Mouse (Mus musculus): ENCODE data around the gene Meioc.

DNA sequence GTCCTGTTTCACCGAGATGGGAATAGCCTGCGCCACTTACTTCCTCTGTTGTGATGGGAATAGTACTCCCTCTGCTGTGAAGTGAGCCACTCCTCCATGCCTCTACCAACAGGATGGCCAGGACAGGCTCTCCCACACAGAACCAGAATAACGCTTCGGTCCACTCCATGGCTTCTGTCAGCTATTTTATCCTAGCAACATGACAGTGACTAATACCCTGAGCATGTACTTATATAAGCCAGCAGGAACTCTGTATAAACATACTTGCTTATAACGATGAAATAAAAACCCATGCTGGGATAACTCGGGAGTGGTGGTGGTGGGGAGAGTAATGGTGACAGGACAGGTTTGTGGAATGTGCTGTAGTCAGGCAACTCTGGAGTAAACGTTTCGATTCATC, 7.6 kb upstream of the Meioc start:
- TF ChIP-seq CEBPB (IDR thresholded peaks at IDR 0.05; ENCODE audit: insufficient read depth, poor library complexity, severe bottlenecking), result no peak
- no peak for TF ChIP-seq POLR2A (IDR thresholded peaks at IDR 0.05; ENCODE audit: insufficient read length, low read depth)
- TF ChIP-seq POLR2AphosphoS2 (IDR thresholded peaks at IDR 0.05; ENCODE audit: insufficient read length, low read depth), result no peak
